Mouse (Mus musculus) hindlimb bud, embryonic 11.5 days (tissue): ENCODE data around the gene AL607142.1.

Experiments
- DNase-seq: peaks from one replicate; pipeline ENCODE4 v3.0.0-alpha.2; 2012; ENCODE audit warnings: low read depth, low spot score; ENCODE audit errors: extremely low spot score

The AL607142.1 gene

DNA sequence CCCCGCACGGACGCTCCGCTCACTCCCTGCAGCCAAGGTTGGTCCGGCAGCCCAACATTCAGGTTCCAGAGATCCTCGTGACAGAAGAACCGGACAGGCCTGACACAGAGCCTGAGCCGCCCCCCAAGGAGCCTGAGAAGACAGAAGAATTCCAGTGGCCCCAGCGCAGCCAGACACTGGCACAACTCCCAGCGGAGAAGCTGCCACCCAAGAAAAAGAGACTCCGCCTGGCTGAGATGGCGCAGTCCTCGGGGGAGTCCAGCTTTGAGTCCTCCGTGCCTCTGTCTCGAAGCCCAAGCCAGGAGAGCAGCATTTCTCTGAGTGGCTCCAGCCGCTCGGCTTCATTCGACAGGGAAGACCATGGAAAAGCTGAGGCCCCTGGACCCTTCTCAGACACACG, 32.1 kb downstream of the AL607142.1 start:
- DNase-seq, result no peak

DNA sequence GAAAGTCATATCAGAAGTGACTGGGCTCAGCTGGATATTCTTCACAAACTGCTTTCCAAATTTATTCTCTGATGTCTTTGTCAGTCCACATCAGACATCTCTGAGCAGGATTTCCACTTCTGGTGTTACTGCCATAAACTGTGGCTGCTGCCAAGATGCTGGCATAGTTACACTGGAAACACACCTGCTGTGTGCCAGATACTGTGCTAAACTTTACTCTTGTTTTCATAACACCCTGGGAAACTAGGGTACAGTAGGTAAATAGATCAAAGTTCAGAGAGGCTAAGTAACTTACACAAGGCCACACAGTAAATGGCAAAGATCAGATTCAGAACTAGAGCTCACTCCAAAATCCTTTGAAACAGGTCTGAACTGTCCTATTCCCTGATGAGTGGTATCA, 36.4 kb downstream of the AL607142.1 start:
- no peak for DNase-seq

DNA sequence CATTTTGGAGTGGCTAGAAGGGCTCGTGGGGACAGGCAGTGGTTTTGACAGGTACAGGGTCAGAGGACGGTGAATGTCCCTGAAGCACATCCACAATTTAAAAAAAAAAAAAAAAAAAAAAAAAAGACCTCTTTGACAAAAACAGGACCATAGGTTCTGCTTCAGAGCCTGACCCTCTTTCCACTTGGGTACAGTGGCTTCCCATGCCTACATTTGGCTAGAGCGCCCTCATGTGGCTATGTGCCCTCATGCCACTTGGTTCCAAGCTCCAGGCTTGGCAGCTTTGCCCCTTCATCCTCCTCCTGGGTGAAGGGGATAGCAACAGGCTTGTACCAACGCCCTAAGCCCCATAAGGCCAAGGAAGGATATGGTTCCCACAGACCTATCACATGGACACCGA, 39.8 kb downstream of the AL607142.1 start:
- DNase-seq, result no peak

DNA sequence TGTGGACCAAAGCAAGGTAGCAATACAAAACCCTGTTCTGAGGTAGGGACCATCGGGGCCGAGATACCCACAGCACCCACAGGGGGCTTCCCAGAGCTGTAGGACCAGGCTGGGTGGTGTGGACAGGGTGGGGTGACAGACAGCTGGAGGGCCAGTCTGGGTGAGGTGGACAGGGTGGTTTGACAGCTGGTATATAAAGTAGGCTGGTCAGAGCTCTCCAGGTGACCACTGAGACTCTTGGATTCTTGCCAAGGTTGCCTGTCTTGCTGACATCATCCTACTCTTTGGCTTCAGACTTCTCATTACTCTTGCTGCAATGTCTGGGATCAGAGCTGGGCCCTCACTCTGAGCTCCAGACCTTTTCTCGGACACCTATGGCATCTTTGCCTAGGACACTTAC, 41.6 kb downstream of the AL607142.1 start:
- DNase-seq, result no peak

DNA sequence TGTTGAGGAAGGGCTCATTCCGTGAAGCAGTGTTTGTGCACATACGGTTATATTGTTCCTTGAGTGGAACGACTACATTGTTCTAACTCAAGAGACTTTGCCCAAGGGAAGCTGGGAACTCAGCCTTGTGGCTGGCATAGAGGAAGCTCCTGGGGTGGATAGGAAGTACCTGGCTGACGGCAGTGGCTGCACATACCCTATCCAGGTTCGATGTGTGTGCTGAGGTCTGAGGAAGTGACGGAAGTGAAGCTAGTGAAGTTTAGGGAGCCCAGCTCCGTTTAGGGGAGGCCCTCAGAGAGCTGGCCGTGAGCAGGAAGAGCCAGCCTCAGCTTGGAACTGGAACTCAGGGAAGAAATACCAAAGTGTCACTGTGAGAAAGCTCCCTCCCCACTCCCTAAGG, 43.0 kb downstream of the AL607142.1 start:
- DNase-seq, result no peak

DNA sequence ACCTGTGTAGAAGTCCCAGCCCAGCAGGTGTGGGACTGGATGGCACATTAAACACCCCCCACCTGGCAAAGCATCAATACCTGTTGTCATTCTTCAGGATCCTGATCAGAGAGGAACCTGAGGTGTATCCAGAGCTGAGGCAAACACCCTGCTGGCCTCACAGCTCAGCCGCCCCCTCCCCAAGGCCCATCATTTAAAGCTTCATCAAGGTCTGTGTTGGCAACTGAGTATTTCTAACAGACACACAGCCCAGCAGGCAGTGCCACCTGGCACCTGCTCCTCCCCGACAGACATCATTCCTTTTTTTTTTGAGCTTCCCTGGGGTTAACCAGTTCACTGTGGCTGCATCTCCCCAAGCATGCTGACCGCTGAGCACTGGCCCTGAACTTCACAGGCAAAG, 50.7 kb downstream of the AL607142.1 start:
- no peak for DNase-seq

DNA sequence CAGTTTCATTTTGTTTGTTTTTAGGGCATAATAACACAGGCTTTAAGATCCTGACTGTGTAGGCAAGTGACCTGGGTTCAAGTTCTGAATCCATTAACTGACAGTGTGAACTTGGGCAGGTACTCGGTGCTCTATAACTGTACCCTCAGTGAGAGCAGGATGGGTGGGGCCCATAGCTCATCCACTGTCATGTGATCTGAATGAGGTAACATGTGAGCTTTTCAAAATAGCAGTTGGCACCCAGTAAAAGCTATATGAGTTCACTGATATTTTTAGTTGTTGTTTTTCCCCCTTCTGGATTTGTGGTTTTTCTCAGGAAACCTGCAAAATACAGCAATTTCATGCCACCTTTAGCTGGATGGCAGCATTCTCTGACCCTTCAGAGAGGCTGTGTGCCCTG, 51.5 kb downstream of the AL607142.1 start:
- no peak for DNase-seq

DNA sequence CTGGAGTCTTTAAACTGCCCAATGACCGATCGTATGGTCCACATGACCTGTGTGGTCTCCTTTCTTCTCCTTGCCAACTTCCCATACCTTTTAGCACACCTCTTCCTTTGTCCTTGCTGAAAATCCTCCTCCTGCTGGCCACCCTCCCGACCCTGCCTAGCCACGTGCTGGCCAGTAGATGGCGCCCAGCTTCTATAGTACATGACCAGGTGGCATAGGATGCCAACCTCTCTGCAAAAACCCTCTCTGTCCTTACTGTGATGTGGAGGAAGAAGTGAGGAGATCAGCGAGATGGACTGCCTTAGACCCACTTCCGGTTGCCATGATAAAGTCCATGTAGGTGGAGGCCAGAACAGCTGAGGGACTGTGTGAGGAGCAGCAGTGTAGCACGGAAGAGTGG, 55.5 kb downstream of the AL607142.1 start:
- no peak for DNase-seq

DNA sequence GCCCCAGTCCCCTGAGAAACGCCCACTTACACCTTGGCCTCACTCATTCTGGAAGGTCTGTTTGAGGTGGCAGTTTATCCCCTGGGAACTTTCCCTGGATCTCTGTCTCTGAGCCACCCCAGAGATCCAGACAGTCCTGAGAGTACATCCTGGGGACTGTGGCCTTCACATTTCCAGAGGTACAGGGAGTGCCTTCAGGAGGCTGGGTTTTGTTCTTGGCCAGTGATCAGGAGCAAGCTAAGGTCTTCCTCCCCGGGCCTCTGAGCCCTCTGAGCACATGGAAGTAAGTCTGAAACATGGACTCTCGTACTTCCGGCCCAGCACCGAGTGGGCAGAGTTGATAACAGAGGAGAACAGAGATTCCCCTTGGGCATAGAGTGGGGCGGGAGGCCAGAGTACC, 59.9 kb downstream of the AL607142.1 start:
- no peak for DNase-seq

DNA sequence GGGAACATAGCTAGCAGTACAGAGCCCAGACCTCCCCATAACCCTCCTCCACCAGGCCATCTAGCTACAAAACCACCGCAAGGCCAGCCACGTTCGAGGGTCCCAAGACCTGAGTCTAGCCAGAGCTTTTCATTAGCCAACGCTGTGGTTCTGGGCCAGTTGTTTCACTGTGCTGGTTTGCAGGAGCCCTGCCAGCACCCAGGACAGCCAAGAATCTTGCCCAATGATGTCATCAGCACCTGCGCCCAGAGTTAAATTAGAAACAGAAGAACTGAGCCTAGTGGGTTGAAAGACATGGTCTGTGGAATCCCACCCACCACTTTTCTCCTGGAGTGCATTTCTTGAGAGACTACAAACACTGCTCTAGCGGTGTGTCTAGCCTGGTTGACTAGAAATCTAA, 61.3 kb downstream of the AL607142.1 start:
- no peak for DNase-seq

DNA sequence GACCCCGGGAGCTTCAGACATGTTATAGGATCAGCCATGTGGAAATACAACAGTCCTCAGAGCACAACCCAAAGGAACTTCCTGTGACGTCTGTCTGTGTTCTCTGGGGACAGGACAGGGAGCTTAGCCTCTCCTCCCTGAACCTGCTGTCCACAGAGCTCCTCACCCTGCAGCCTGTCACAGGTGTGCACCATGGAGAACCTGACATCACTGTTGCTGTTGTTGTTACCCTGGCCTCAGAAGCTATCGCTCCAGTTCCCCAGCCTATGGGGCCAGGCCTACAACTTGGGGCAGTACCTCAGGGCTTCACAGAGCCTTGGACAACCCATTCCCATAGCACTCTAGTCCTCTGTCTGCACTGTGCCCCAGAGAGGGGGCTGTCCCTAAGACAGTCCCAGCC, 62.5 kb downstream of the AL607142.1 start:
- DNase-seq, result no peak

DNA sequence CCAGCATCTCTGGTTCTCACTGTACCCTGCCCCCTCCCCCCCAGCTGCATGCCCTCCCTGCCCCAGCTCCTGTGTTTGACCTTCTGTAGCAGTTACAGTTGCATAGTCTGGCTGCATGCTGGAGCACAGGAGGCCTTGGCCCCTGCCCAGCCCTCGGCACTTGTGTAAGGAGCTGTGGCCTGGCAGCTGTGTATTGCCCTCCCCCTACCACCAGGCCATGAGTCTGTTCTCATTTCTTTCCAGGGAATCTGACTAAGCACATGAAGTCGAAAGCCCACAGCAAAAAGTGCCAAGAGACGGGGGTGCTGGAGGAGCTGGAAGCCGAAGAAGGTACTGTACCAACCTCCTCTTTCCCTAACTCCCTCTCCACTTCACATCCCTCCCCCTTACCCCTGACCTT, 63.2 kb downstream of the AL607142.1 start:
- DNase-seq, result no peak

DNA sequence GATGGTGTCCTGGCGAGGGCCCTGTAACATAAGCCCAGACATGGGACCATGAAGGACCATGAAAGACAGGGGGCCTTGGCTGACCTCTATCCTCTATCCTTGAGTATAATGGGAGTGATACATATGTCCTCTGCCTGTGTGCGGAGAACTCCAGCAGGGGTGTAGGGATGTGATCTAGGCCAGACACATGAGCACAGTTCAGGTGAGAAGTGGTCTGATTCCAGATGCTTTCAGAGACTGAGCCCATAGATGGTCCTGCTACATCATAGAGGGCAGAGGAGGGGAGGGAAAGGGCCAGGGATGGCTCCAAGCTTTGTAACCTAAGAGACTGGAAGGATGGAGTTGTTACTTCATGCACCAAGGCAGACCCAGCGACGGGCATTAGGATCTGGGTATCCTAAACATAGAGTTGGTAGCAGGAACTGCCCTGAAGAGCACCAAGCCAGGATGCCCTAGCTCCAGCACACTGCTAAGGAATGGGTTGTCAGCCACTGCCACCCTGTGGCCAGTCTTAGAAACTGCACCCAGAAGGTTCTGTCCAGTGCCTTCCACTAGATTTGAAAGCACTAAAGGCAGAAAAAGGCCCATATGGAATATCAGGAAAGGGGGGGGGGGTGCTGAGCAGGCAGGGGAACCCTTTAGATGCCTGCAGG, 64.6 kb downstream of the AL607142.1 start:
- no peak for DNase-seq

DNA sequence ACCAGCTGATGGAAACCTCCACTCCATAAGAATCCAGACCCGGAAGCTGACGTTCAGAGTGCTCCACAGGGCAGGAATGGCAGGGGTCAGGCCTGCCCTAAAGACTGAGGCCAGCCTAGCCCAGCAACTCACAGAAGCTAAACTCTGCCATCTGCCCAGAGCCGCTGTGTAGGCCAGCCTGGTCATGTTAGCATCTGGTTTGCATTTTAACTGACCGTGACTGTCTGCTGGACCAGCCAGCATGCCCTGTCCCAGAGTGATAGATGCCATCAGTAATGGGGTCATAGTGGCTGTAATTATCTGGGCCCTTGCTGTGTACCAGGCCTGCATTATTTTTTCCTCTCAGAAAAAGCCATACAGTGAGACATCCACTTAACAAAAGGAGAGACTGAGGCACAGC, 66.1 kb downstream of the AL607142.1 start:
- DNase-seq, result no peak

DNA sequence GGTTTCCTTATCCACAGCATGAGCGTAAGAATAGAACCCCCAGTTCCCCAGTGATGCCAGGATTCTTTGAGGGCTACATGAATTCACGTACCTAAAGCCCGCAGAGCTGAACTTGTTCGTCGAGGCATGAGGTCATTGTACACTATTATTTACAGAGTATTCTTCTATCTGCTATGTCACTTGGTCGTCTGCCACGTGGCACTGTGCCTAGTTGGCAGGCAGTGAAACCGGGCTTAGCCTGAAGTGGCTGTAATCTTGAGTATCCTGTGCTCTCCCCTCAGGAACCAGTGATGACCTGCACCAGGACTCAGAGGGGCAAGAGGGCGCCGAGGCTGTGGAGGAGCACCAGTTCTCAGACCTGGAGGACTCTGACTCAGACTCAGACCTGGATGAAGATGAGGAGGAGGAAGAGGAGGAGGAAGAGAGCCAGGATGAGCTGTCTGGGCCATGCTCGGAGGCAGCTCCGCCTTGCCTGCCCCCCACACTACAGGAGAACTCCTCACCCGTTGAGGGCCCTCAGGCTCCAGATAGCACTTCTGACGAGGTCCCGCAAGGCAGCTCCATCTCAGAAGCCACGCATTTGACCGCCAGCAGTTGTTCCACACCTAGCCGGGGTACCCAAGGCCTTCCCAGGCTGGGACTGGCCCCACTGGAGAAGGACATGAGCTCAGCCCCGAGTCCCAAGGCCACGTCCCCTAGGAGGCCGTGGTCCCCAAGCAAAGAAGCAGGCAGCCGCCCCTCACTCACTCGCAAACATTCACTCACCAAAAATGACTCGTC, 66.8 kb downstream of the AL607142.1 start:
- DNase-seq, result no peak

DNA sequence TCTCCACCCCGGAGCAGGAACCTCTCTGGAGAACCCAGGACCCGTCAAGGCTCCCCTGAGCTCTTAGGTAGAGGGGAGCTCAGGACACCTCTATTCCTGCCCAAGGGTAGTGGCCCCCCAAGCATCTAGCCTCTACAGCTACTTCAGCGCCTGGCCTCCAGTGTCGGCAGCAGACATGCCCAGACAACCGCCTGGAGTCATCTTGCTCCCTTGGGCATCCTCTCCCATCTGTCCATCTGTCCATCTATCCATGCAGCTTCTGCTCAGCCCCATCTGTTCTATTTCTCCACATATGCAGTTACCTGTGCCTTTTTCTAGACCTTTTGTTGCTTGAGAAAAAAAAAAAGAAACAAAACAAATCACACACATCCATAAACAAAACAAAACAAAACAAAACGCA, 69.4 kb downstream of the AL607142.1 start:
- DNase-seq, result no peak

DNA sequence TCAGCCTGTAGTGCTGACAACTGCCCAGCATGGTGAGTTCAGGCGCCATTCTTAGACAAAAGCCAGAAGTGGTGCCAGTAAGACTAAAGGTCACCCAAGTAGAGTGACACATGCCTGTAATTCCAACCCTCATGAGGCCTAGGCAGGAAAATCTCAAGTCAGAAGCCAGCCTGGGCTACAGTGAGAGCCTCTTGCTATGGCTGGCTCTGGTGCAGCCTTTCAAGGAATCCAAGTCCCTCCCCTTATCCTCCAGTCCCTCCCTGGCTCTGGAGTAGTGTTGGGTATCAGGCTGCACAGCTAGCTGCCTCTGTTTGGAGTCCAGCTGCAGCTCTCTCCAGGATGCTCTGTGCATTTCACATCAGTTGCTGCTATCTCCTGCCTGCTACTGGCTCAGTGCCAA, 77.0 kb downstream of the AL607142.1 start:
- DNase-seq, result no peak

DNA sequence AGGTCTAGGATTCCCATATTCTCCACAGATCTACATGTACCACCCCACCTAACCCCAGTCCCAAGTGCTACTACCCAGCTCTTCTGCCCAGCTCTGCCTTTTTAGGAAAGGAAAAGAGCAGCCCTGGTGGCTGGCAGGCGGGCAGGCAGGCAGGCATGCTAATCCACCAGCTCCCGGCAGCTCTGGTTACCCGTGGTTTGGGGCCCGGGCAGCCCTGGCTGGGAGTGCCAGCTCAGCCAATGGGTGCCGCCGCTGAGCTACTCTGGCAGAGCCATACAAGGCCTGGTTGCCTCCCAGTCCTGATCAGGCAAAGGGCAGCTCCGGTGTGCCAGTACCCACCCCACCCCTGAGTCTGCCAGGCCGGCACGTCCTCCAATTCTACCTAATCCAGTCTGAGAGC, 78.1 kb downstream of the AL607142.1 start:
- no peak for DNase-seq
